Mouse (Mus musculus) heart, adult 2 months (tissue): ENCODE data around the gene Nxf1.

ENCODE experiments used
- CTCF ChIP-seq: fragments of 200-600 bp; IDR thresholded peaks from 2 replicates; pipeline ENCODE4 v1.8.1; 2022; ENCODE audit warnings: antibody characterized with exemption, mild to moderate bottlenecking, moderate library complexity
- EP300 ChIP-seq: fragments of 200-500 bp; IDR thresholded peaks from 2 replicates; pipeline ENCODE4 v1.6.1; 2011; ENCODE audit warnings: low read depth, low read length, control low read depth; ENCODE audit not compliant: insufficient read depth
- POLR2A ChIP-seq: fragments of 200-500 bp; IDR thresholded peaks from 2 replicates; pipeline ENCODE4 v1.6.1; 2011; ENCODE audit warnings: mild to moderate bottlenecking, low read depth, low read length, control low read depth; ENCODE audit not compliant: insufficient read depth

DNA sequence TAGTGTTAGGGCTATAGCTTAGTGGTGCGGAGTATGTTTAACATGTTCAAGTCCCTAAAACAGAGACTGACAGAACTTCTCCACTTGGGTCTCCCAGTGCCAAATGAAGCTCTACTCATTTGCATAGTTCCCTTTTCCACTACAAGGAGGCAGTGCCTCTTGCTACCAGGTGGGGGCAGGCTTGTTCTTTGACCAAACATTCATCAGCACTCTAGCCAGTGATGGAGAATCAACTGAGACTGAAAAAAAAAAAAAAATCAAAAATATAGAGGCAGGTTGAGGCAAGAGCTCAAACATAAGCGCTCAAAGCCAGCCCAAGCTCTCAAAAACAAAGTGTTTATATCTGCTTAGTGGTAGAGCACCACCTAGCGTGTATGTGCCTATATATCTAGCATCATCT is 38.5 kb upstream of the Nxf1 start:
- TF ChIP-seq CTCF (peak; percentile 91), POLR2A (no peak), EP300 (0 out of 2 replicates have a peak, but pooled peaks have one; percentile 25)
